Comparison of ENCODE assay signal across 8 mouse cellular contexts in the genomic region with DNA sequence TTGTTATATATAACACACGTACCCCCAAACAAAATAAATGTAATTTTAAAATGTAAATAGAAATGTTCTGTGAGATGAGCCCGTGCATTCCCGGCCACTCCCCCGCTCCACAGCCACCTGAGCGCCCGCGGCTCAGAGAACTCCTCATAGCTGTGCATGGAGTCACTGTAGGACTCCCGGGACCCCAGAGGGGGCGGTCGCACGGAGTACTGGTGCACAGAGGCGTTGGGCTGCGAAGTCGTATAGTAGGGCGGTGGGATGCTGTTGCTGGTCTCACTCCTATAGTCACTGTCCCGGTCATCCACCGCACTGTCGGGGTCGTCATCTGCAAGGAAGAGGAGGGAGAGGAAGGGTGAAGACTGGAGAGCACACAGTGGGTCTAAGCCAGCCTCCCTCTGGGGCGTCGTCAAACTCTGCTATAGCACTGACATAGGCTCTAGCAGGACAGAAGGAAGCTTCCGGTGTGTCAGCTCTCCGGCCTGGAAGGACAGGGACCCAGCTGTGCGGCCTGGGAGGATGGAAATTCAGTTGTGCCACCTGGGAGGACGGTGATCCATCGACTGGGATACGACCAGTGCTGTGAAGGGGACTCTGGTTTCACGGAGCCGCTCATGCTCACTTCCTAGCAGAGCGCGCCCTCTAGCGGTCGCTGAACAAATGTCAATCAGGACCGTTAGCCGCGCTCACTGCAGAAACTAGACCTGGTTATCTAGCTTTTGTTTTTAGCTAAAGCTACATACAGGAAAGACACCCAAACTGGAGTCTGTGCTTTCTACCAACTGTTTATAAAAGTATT. TPM values are rescaled to one million over a fixed set of nuclear protein-coding genes. Genes with fewer than 3 reads are reported as not detected.
DNase-seq lines count a peak whose midpoint lies in the region; ATAC-seq and TF ChIP-seq lines count a peak whose summit lies in the region.

No protein-coding gene starts in this region.

- no peak overlapping the region for H3K27ac ChIP-seq in forebrain, embryonic 11.5 days (ENCODE audit: low read depth, low read length)
- no peak overlapping the region for H3K27ac ChIP-seq in neural tube, embryonic 14.5 days (ENCODE audit: low read depth, low read length)

- H3K9me3 ChIP-seq in E14TG2a.4 (ENCODE audit: low read length), result no peaks in the 10 kb centered on the region
- H3K9me3 ChIP-seq in forebrain, embryonic 11.5 days (ENCODE audit: control insufficient read depth, low read length), result no peaks in the 10 kb centered on the region
- H3K9me3 ChIP-seq in neural tube, embryonic 14.5 days (ENCODE audit: control insufficient read depth, low read length), result no peaks in the 10 kb centered on the region

- ATAC-seq in forebrain, embryonic 11.5 days (replicated peaks; ENCODE audit: low FRiP score), result 0 out of 2 replicates have a peak, but pooled peaks have one; percentile 31
- peak; percentile 57 for ATAC-seq in neural tube, embryonic 14.5 days (ENCODE audit: low read depth)

- intact Hi-C loops in heart, postnatal 14 days (cut with DNase I), result loop anchor here (1.0 to 5.0 kb wide), 4 partner anchors 48 to 218 kb away; a partner anchor contains a TSS

- no peak overlapping the region for H3K4me2 ChIP-seq in forebrain, embryonic 11.5 days (ENCODE audit: low read depth, low read length, severe bottlenecking)
- no peak overlapping the region for H3K4me2 ChIP-seq in neural tube, embryonic 14.5 days (ENCODE audit: low read depth, low read length)

- peak overlapping the region; percentile 59 for H3K4me3 ChIP-seq in E14TG2a.4 (replicated peaks; ENCODE audit: low read length)
- no peak overlapping the region for H3K4me3 ChIP-seq in forebrain, embryonic 11.5 days (ENCODE audit: low read depth, low read length)
- no peak overlapping the region for H3K4me3 ChIP-seq in neural tube, embryonic 14.5 days (ENCODE audit: low read depth, low read length)

- 8% methylated on average over 36 of the region's 36 CpGs for WGBS in forebrain, embryonic 11.5 days
- 8% methylated on average over 33 of the region's 36 CpGs for WGBS in neural tube, embryonic 14.5 days

- H3K9ac ChIP-seq in forebrain, embryonic 11.5 days (ENCODE audit: low read length), result no peak overlapping the region
- no peak overlapping the region for H3K9ac ChIP-seq in neural tube, embryonic 14.5 days (replicated peaks; ENCODE audit: low read depth, low read length)

- H3K27me3 ChIP-seq in E14TG2a.4 (ENCODE audit: insufficient read depth, low read length), result peaks cover 32% of the 10 kb centered on the region
- peaks cover 23% of the 10 kb centered on the region for H3K27me3 ChIP-seq in forebrain, embryonic 11.5 days (ENCODE audit: control insufficient read depth, insufficient read depth, low read length)
- H3K27me3 ChIP-seq in neural tube, embryonic 14.5 days (ENCODE audit: control insufficient read depth, insufficient read depth, low read length), result peaks cover 17% of the 10 kb centered on the region

- H3K4me1 ChIP-seq in E14TG2a.4 (replicated peaks; ENCODE audit: low read depth, low read length), result peaks cover 57% of the 10 kb centered on the region
- H3K4me1 ChIP-seq in forebrain, embryonic 11.5 days (replicated peaks; ENCODE audit: control insufficient read depth, insufficient read depth, low read length), result peaks cover 5% of the 10 kb centered on the region
- H3K4me1 ChIP-seq in neural tube, embryonic 14.5 days (ENCODE audit: control insufficient read depth, insufficient read depth, low read length), result no peaks in the 10 kb centered on the region

- TF ChIP-seq CTCF in E14TG2a.4 (conservative IDR thresholded peaks at IDR 0.05; ENCODE audit: low read length), result peak; percentile 80

- peaks cover 44% of the 10 kb centered on the region for H3K36me3 ChIP-seq in E14TG2a.4 (ENCODE audit: insufficient read depth, low read length)
- no peaks in the 10 kb centered on the region for H3K36me3 ChIP-seq in forebrain, embryonic 11.5 days (ENCODE audit: control insufficient read depth, insufficient read depth, low read length)
- no peaks in the 10 kb centered on the region for H3K36me3 ChIP-seq in neural tube, embryonic 14.5 days (ENCODE audit: control insufficient read depth, insufficient read depth, low read length)

- DNase-seq in c-Kit-positive CD71-negative TER-119-negative erythroid progenitor cells, embryonic 14.5 days (ENCODE audit: low read depth), result peak; percentile 84
- DNase-seq in forebrain, embryonic 11.5 days (ENCODE audit: low spot score), result peak; percentile 92
- DNase-seq in heart, postnatal 14 days, result peak; percentile 89 to 93
- peak; percentile 94 for DNase-seq in kidney, postnatal 4 days
- DNase-seq in lung, adult 18-20 months, result peak; percentile 78 to 80
- peak; percentile 93 for DNase-seq in testis, postnatal 10 days (ENCODE audit: low spot score)

RNA-seq across cellular contexts. Expression of a gene that starts 11.0 kb away (rescaled TPM):
- 6.5 and 6.6 TPM in 2 replicates for polyA plus RNA-seq in forebrain, embryonic 11.5 days (2014; fragmentation: Nextera tagmentation; extraction: Ambion mirVana)
- total RNA-seq in heart, postnatal 14 days (2021), result 1 to 10 TPM in 1 of 2 experiments, under 1 TPM in 1; 0.93 to 1.1 TPM
- 17.8 and 20.6 TPM in 2 replicates for polyA plus RNA-seq in neural tube, embryonic 14.5 days (2014; fragmentation: Nextera tagmentation; extraction: Ambion mirVana)

RNA-seq across cellular contexts. Expression of a gene that starts 15.6 kb away (rescaled TPM):
- polyA plus RNA-seq in forebrain, embryonic 11.5 days (2014; fragmentation: Nextera tagmentation; extraction: Ambion mirVana), result 2.3 TPM in 2 replicates
- total RNA-seq in heart, postnatal 14 days (2021), result 10 to 100 TPM; 11.7 to 13.3 TPM
- 2.8 and 4.1 TPM in 2 replicates for polyA plus RNA-seq in neural tube, embryonic 14.5 days (2014; fragmentation: Nextera tagmentation; extraction: Ambion mirVana)

RNA-seq across cellular contexts. Expression of a gene that starts 28.5 kb away (rescaled TPM):
- not detected in 2 replicates for polyA plus RNA-seq in forebrain, embryonic 11.5 days (2014; fragmentation: Nextera tagmentation; extraction: Ambion mirVana)
- total RNA-seq in heart, postnatal 14 days (2021), result 1 to 10 TPM; 5.0 to 7.0 TPM
- polyA plus RNA-seq in neural tube, embryonic 14.5 days (2014; fragmentation: Nextera tagmentation; extraction: Ambion mirVana), result 0.55 and 1.0 TPM in 2 replicates

RNA-seq across cellular contexts. Expression of a gene that starts 41.1 kb away (rescaled TPM):
- 0.51 and 0.64 TPM in 2 replicates for polyA plus RNA-seq in forebrain, embryonic 11.5 days (2014; fragmentation: Nextera tagmentation; extraction: Ambion mirVana)
- total RNA-seq in heart, postnatal 14 days (2021), result 10 to 100 TPM in 1 of 2 experiments, 1 to 10 TPM in 1; 9.4 to 11.4 TPM
- polyA plus RNA-seq in neural tube, embryonic 14.5 days (2014; fragmentation: Nextera tagmentation; extraction: Ambion mirVana), result 0.11 and 0.53 TPM in 2 replicates

RNA-seq across cellular contexts. Expression of a gene that starts 49.7 kb away (rescaled TPM):
- 41.8 and 48.6 TPM in 2 replicates for polyA plus RNA-seq in forebrain, embryonic 11.5 days (2014; fragmentation: Nextera tagmentation; extraction: Ambion mirVana)
- 10 to 100 TPM; 44.1 TPM for total RNA-seq in heart, postnatal 14 days (2021)
- 71.9 and 78.5 TPM in 2 replicates for polyA plus RNA-seq in neural tube, embryonic 14.5 days (2014; fragmentation: Nextera tagmentation; extraction: Ambion mirVana)
